1 mouse cellular context compared by ENCODE assay signal in genomic region chr3:122103864-122104808, GRCm38 (mm10).
A peak's percentile ranks its signal among the peaks of the same experiment; 100 is the strongest.
TF ChIP-seq lines count a peak whose summit lies in the region.

No protein-coding gene starts in this region.

TF ChIP-seq in CH12.LX, 34 proteins besides CTCF, POLR2A, EP300 and RAD21 (continued from another document):
- TF ChIP-seq PAX5 (IDR thresholded peaks at IDR 0.05; ENCODE audit: low read length) (no peak), NELFE (IDR thresholded peaks at IDR 0.05; ENCODE audit: low read depth, low read length) (peak; percentile 46; the same call in 1 of the 2 replicates), NRF1 (IDR thresholded peaks at IDR 0.05; ENCODE audit: low read depth, low read length) (no peak), ETS1 (conservative IDR thresholded peaks at IDR 0.05; ENCODE audit: low read depth, low read length) (no peak), MAZ (IDR thresholded peaks at IDR 0.05; ENCODE audit: low read depth, low read length) (peak; percentile 58; the same call in 1 of the 2 replicates), POLR2AphosphoS2 (IDR thresholded peaks at IDR 0.05; ENCODE audit: low read depth, low read length) (no peak), ELF1 (IDR thresholded peaks at IDR 0.05; ENCODE audit: low read depth, low read length) (no peak), SIN3A (IDR thresholded peaks at IDR 0.05; ENCODE audit: low read length) (no peak), ZMIZ1 (IDR thresholded peaks at IDR 0.05; ENCODE audit: low read depth, low read length) (no peak), RCOR1 (conservative IDR thresholded peaks at IDR 0.05; ENCODE audit: low read depth, low read length) (no peak), MXI1 (IDR thresholded peaks at IDR 0.05; ENCODE audit: low read depth, low read length) (no peak), JUN (IDR thresholded peaks at IDR 0.05; ENCODE audit: insufficient read depth, low read depth, low read length) (no peak), ZNF384 (IDR thresholded peaks at IDR 0.05; ENCODE audit: low read depth, low read length) (no peak), ZKSCAN1 (IDR thresholded peaks at IDR 0.05; ENCODE audit: borderline replicate concordance, low read depth, low read length) (no peak)
